Mouse (Mus musculus) midbrain, embryonic 16.5 days (tissue): ENCODE results near the gene Nono. TPM values are rescaled to one million over a fixed set of nuclear protein-coding genes. Genes with fewer than 3 reads are reported as not detected.
A peak's percentile ranks its signal among the peaks of the same experiment; 100 is the strongest.
"Not testable (repeated sequence)": the region's sequence is repeated elsewhere in the genome, so short reads cannot be mapped to it uniquely, and the experiment has no call there.

Experiments used
- ATAC-seq: fragments of 200-750 bp; cut with Nextera tagmentation; 2 replicates; pipeline ENCODE4 v1.8.0; 2017; ENCODE audit warnings: moderate TSS enrichment
- H3K27ac ChIP-seq: fragments of 300-500 bp; sonication (generic); 2 replicates; pipeline ENCODE4 v1.5.1; 2014; ENCODE audit warnings: mild to moderate bottlenecking, low read length, mixed read lengths
- H3K27me3 ChIP-seq: fragments of 300-500 bp; sonication (generic); 2 replicates; pipeline ENCODE4 v1.6.1; 2014; ENCODE audit warnings: low read depth, low read length, mixed read lengths; ENCODE audit not compliant: control insufficient read depth, insufficient read depth
- H3K36me3 ChIP-seq: fragments of 300-500 bp; sonication (generic); 2 replicates; pipeline ENCODE4 v1.6.1; 2014; ENCODE audit warnings: mild to moderate bottlenecking, low read length, moderate library complexity, mixed read lengths; ENCODE audit not compliant: control insufficient read depth, insufficient read depth
- H3K4me1 ChIP-seq: fragments of 300-500 bp; sonication (generic); 2 replicates; pipeline ENCODE4 v1.6.1; 2014; ENCODE audit warnings: mild to moderate bottlenecking, low read length, mixed read lengths; ENCODE audit not compliant: control insufficient read depth, insufficient read depth
- H3K4me2 ChIP-seq: fragments of 300-500 bp; sonication (generic); 2 replicates; pipeline ENCODE4 v1.6.1; 2014; ENCODE audit warnings: mild to moderate bottlenecking, low read length, mixed read lengths
- H3K4me3 ChIP-seq: fragments of 300-500 bp; sonication (generic); 2 replicates; pipeline ENCODE4 v1.5.1; 2014; ENCODE audit warnings: low read depth, mild to moderate bottlenecking, low read length, moderate library complexity, mixed read lengths
- H3K9ac ChIP-seq: fragments of 300-500 bp; sonication (generic); 2 replicates; pipeline ENCODE4 v1.6.1; 2014; ENCODE audit warnings: low read depth, low read length, mixed read lengths
- H3K9me3 ChIP-seq: fragments of 300-500 bp; sonication (generic); replicated peaks from 2 replicates; pipeline ENCODE4 v1.6.1; 2014; ENCODE audit warnings: mild to moderate bottlenecking, low read length, mixed read lengths; ENCODE audit not compliant: control insufficient read depth, poor library complexity, severe bottlenecking
- WGBS: fragments of 180-500 bp; shearing (Covaris S2); extraction: QIAGEN DNeasy Blood & Tissue Kit; methylation state at CpG from one replicate; pipeline ENCODE4 v1.1.7; 2014; 5-methylcytosine and 5-hydroxymethylcytosine counted together
- polyA plus RNA-seq: library from polyadenylated mRNA; unstranded; fragments of >200 nt; fragmentation: Nextera tagmentation; extraction: Ambion mirVana; gene quantifications from 2 replicates; pipeline ENCODE4 v1.2.1, GENCODE M21; 2015

The Nono gene
- polyA plus RNA-seq, 1 experiment from 2014 or later = 292 TPM

- Histone ChIP-seq H3K9me3 (no peaks in the 10 kb centered on the region), H3K4me1 (no peaks in the 10 kb centered on the region), H3K4me3 (no peak overlapping the region), H3K27ac (no peak overlapping the region), H3K9ac (no peak overlapping the region), H3K4me2 (no peak overlapping the region), H3K36me3 (peaks cover 6% of the 10 kb centered on the region; the same call in 1 of the 2 replicates), H3K27me3 (no peaks in the 10 kb centered on the region)
- ATAC-seq = no peak
- 67% methylated on average over 1 of the region's 1 CpGs for WGBS
Measured at GRCm38 (mm10) chrX:101451147-101451546, 22.0 kb downstream of the Nono start.

DNA sequence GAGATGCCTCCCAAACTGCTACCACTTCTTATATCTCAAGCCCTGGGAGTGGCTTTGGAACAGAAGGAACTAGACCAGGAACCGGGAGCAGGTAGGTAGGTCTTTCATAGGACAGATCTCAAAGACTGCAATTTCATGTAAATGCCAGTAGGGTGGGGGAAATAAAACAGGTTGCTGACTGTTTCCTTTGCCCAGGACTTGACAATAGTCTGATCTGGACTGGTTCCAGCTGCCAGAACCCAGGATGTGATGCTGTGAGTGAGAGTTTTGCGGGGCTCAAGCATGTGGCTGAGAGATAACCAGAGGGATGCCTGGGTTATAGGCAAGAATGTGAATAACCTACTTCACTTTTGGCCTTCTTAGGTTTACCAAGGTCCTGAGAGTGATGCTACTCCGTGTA is 22.5 kb downstream of the Nono start:
- Histone ChIP-seq H3K9ac (no peak overlapping the region), H3K4me3 (no peak overlapping the region)
- 85% methylated on average over 3 of the region's 3 CpGs for WGBS

DNA sequence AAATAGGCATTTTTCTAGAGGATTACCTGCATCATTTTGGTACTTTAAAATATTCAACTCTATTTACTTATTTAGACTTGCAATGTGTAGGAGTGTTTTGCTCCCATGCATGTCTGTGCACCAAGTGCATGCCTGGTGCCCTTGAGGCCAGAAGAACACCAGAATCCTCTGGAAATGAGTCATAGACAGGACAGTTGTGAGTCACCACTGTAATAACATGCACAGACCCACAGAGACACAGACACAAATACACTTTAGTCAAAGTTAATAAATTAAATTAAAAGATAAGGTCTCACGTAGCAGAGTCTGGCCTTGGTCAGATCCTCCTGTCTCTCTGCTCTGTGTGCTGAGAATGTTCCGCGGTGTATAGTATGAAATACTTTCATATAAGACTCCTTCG is 43.1 kb downstream of the Nono start:
- Histone ChIP-seq H3K36me3 (no peaks in the 10 kb centered on the region), H3K9ac (no peak overlapping the region), H3K4me1 (no peaks in the 10 kb centered on the region)

More for the DNA sequence above, 22.5 kb downstream of the Nono start:
- H3K9me3 ChIP-seq = no peaks in the 10 kb centered on the region
- H3K4me2 ChIP-seq = no peak overlapping the region
- H3K36me3 ChIP-seq = peaks cover 3% of the 10 kb centered on the region; the same call in 1 of the 2 replicates
- no peak overlapping the region for H3K27ac ChIP-seq
- H3K27me3 ChIP-seq = no peaks in the 10 kb centered on the region
- no peak for ATAC-seq
- H3K4me1 ChIP-seq = no peaks in the 10 kb centered on the region

DNA sequence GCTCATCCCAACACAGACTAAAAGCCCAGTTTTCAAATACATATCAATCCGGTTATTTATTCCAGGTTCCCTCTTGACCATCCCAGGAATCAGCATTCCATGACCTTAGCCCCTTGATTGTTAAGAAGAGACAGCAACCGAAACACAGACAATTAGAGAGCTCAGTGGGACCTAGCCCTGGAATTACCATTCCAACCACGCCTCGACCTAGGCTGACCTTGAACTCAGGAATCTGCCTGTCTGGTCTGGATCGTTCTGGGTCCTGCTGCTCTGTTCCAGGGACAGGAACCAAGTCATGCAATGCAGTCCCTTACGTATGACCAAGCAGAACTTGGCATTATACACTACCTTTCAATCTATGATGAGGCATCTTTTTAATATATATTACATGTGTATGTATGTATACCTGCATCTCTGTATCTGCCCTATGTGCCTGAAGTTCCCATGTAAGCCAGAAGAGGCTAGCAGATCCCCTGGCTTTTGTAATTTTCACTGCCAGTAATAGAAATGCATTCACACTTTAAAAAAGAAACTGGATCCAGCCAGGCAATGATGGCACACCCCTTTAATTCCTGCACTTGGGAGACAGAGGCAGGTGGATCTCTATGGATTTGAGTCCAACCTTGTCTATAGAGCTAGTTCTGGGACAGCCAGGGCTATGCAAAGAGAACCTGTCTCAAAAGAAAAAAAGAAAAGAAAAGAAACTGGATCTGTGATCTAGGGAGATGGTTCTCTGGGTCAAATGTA is 52.7 kb downstream of the Nono start:
- no peaks in the 10 kb centered on the region for H3K27me3 ChIP-seq
- WGBS = 68% methylated on average over 6 of the region's 6 CpGs
- no peak overlapping the region for H3K9ac ChIP-seq
- no peak overlapping the region for H3K4me3 ChIP-seq
- no peaks in the 10 kb centered on the region for H3K4me1 ChIP-seq
- no peak for ATAC-seq
- H3K9me3 ChIP-seq = no peaks in the 10 kb centered on the region
- no peak overlapping the region for H3K4me2 ChIP-seq
- H3K36me3 ChIP-seq = no peaks in the 10 kb centered on the region
- no peak overlapping the region for H3K27ac ChIP-seq

More for the DNA sequence above, 43.1 kb downstream of the Nono start:
- Histone ChIP-seq H3K27ac (no peak overlapping the region), H3K4me3 (no peak overlapping the region), H3K9me3 (no peaks in the 10 kb centered on the region), H3K4me2 (no peak overlapping the region), H3K27me3 (no peaks in the 10 kb centered on the region)
- ATAC-seq = no peak
- WGBS = 93% methylated on average over 4 of the region's 4 CpGs

DNA sequence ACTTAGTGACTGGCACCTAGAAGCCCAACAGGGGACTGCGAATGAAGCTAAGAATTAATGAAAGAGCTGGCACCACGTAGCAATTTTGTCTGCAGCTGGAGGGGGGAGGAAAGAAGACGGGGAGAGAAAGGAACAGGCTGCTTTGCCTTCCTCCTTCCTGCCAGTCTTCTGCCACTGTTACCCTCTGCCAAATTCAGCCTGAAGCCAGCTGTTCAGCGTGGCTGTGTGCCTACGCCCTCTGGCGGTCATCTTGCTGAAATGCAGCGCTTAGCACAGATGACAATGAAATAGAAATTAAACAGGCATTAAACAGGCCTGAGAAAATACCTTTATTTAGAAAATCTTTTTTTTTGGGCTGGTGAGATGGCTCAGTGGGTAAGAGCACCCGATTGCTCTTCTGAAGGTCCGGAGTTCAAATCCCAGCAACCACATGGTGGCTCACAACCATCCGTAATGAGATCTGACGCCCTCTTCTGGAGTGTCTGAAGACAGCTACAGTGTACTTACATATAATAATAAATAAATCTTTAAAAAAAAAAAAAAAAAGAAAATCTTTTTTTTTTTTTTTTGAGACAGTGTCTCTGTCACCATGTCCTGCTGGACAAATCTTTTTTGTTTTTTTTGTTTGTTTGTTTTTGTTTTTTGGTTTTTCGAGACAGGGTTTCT is 57.5 kb downstream of the Nono start:
- not testable (repeated sequence) for H3K4me2 ChIP-seq, H3K36me3 ChIP-seq, H3K27ac ChIP-seq, H3K9me3 ChIP-seq, H3K9ac ChIP-seq, H3K4me3 ChIP-seq, H3K4me1 ChIP-seq, H3K27me3 ChIP-seq
- 0 out of 2 replicates have a peak, but pooled peaks have one; percentile 48 for ATAC-seq
- 22% methylated on average over 10 of the region's 12 CpGs for WGBS

Other genes starting within 250 kb of the Nono start
- 47.9 and 49.5 TPM in 2 replicates for gene Snx12, start 206.8 kb upstream of the Nono start, polyA plus RNA-seq
- gene Foxo4, start 174.8 kb upstream of the Nono start, polyA plus RNA-seq = 0.57 and 0.65 TPM in 2 replicates
- gene Gm614, start 165.3 kb upstream of the Nono start, polyA plus RNA-seq = not detected in 2 replicates
- gene Il2rg, start 161.1 kb upstream of the Nono start, polyA plus RNA-seq = 5.6 and 5.7 TPM in 2 replicates
- not detected in 2 replicates for gene Gm20489, start 160.3 kb upstream of the Nono start, polyA plus RNA-seq
- 24.4 and 26.0 TPM in 2 replicates for gene Med12, start 155.3 kb upstream of the Nono start, polyA plus RNA-seq
- gene Nlgn3, start 130.2 kb upstream of the Nono start, polyA plus RNA-seq = 90.9 and 94.7 TPM in 2 replicates
- gene Gjb1, start 52.9 kb upstream of the Nono start, polyA plus RNA-seq = 1.3 TPM in 2 replicates
- 110 and 119 TPM in 2 replicates for gene Zmym3, start 8.5 kb upstream of the Nono start, polyA plus RNA-seq
- gene Itgb1bp2, start 19.8 kb downstream of the Nono start, polyA plus RNA-seq = 1.2 and 2.1 TPM in 2 replicates
- 16.0 and 17.1 TPM in 2 replicates for gene Taf1, start 103.4 kb downstream of the Nono start, polyA plus RNA-seq
- gene Ogt, start 210.7 kb downstream of the Nono start, polyA plus RNA-seq = 205 and 217 TPM in 2 replicates